Mouse (Mus musculus) neutrophil, adult 5-6 weeks (primary cell): ENCODE results near the gene Gucy2d. TPM values are rescaled to one million over a fixed set of nuclear protein-coding genes. Genes with fewer than 3 reads are reported as not detected.

ENCODE experiments used
- ATAC-seq: fragments of 151-379, 151-347 bp; 2 replicates; pipeline ENCODE4 v1.8.0; 2017; ENCODE audit warnings: mild to moderate bottlenecking, moderate TSS enrichment; ENCODE audit not compliant: insufficient number of reproducible peaks, poor library complexity, low FRiP score, severe bottlenecking; ENCODE audit errors: extremely low read depth
- total RNA-seq: library from RNA; stranded (forward); fragments of 200-1000 nt; gene quantifications from 2 replicates; pipeline ENCODE4 v1.2.3, GENCODE M21; 2017

The Gucy2d gene
- total RNA-seq, 1 experiment from 2014 or later: not detected

GRCm38 (mm10) chr7:98430785-98431184 is 9.4 kb upstream of the Gucy2d start:
- ATAC-seq: no peak

DNA sequence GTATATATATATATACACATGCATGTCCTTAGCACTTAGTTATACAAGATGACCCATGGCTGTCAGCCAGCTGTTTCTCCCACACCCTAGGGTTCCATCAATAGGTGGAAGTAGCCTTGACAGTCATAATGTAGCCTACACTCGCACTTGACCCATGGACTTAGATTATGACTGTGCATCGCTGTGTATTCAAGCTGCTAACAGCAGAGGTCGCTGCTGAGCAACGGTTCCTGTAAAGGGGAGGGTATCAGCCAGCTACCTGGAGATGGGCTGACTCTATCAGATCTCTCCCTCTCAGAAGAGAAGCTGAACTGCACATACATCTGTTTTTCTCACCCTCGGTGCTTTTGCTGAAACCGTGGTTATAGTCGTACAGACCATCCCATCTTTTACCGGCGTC is 2.6 kb upstream of the Gucy2d start:
- ATAC-seq: no peak

DNA sequence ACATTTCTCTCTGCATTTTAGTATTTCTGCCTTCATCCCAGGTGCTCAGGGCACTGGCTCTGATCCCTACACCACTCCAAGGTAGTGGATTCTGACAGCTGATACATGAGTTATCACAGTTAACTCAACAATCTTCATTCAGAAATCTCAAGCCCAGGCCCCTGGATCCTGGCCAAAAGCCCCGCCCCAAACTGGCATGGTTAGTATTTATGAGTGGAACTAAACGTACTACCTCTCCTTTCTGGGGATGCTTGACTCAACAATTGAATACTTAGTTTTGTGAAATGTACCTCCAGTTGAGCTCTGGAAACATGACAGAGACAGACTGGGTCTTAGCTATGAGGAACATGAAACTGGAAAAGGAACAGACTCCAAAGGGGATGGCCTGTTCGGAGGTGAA is 6.7 kb downstream of the Gucy2d start:
- ATAC-seq: no peak

DNA sequence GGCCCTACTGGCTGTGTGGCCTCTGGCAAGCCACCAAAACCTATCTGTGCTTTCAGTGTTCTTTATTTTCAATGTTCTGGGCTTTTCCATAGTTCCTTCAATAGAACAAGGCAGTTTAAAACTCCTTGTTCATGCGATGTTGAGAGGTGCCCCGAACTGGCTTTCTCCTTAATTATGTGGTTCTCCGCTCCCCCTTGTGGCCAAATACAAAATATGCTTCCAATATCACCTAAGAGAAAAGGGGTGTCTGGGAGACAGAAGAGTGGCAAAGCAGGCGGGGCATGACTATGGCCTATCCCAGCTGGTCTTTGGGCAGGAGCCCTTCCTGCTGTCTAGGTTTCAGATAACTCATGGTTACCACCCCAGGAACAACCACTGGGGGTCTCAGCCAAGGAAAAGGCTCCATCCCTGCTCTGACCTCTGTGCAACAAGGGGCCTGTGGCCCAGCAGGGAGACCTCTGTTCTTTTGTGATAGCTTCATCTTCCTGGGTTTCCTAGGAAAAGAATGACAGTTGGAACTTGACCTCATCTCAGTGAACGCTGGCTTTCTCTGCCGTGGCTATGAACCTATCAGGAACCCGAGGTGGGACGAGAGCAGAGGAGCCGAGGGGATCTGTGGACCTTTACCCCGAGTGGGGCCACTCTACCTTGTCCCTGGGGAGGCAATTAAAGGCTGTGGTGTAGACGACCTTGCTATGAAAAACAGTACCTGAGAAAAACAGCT is 7.5 kb downstream of the Gucy2d start:
- no peak for ATAC-seq

GRCm38 (mm10) chr7:98448309-98448630 is 8.1 kb downstream of the Gucy2d start:
- no peak for ATAC-seq

- ATAC-seq: no peak
Measured at GRCm38 (mm10) chr7:98449696-98450095, 9.5 kb downstream of the Gucy2d start.

- no peak for ATAC-seq
Measured at GRCm38 (mm10) chr7:98454397-98455120, 14.3 kb downstream of the Gucy2d start.

DNA sequence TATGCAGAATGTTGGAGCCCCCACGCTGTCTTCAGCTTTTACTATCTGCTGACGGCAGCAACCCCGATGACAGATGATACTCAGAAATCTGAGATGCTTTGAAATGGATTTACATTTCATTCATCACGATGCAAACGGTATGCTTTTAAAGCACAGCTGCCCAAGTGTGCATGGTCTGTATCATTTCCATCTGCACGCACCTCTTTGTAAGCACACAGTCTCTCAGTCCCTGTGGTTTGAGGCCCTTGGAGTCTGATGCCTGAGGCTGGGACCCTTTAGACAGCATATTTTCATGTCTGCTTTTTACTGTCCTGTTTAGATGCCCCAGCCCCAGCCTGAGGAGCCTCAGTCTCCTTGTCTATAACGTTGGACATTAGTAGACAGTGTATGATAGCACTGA is 20.1 kb downstream of the Gucy2d start:
- ATAC-seq: no peak

DNA sequence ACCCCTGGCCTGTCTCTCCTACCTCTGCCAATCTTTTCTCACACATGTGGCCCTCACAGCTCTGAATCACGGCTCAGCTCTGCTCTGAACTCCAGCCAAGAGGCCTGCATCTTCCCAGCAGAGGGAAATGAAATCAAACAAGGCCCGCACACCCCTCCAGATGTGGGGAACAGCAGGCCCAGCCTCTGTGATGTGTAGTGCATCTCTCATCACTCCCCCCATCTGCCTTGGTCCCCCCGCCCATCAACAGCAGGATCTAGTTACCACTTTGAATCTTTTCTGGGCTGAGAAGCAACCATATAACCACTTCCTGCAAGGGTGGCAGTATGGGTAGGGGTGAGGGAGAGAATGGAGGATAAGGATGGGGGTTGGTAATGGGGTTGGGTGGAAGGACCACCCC is 28.9 kb downstream of the Gucy2d start:
- ATAC-seq: no peak

DNA sequence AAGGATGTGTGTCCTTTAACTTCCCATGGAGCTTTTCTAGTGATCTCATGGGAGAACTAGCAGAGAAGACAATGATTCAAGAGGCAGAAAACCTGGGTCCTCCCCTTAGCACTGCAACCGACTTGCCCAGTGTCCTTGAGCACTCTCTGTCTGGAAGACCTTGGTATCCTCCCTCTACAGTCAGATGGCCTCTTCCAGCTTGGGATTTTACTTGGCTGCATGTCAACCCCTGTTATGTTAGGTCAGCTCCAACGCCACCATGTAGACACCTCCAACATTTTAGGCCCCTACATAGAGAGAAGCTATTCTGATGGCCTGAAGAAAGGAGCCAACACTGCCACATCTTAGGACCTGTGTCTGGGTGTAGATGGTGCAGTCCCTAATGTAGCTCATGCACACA is 32.3 kb downstream of the Gucy2d start:
- no peak for ATAC-seq

DNA sequence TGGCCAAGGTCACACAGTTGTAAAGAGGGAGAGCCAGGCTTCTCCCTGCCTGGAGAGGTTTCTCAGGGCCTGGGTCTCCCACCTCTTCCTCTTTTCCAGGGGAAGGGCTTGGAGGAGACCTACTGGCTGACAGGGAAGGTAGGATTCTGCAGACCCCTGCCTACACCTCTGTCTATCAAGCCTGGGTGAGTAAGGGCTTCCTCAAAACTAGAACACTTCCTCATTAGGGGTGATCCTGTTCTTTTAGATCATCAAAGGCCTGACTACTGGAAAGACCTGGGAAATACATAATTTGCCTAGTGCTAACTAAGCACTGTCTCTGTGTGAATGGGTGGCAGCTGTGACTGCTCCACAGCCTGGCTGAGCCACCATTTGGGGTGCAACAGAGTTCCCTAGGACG is 34.3 kb downstream of the Gucy2d start:
- no peak for ATAC-seq

- no peak for ATAC-seq
Measured at GRCm38 (mm10) chr7:98477153-98477552, 36.9 kb downstream of the Gucy2d start.

GRCm38 (mm10) chr7:98480481-98480880 is 40.3 kb downstream of the Gucy2d start:
- no peak for ATAC-seq

GRCm38 (mm10) chr7:98481066-98481734 is 41.0 kb downstream of the Gucy2d start:
- ATAC-seq: peak; percentile 42; the same call in 1 of the 2 replicates

DNA sequence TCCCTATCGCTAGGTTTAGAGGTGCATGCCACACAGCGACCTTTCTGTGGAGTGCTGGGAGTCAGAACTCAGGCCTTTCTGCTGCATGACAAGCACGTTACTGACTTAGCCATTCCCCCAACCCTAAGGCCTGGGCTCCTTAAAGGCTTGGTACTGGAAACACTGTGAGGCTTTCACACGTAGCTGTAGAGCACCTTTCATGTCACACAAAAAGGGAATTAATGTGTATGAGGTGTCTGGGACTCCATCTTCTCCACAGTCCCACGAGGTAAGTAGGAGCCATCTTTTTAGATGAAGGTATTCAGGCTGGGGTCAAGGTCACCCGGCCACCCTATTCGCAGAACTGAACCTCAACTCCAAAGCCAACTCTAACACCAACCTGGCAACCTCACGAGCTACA is 41.6 kb downstream of the Gucy2d start:
- no peak for ATAC-seq

DNA sequence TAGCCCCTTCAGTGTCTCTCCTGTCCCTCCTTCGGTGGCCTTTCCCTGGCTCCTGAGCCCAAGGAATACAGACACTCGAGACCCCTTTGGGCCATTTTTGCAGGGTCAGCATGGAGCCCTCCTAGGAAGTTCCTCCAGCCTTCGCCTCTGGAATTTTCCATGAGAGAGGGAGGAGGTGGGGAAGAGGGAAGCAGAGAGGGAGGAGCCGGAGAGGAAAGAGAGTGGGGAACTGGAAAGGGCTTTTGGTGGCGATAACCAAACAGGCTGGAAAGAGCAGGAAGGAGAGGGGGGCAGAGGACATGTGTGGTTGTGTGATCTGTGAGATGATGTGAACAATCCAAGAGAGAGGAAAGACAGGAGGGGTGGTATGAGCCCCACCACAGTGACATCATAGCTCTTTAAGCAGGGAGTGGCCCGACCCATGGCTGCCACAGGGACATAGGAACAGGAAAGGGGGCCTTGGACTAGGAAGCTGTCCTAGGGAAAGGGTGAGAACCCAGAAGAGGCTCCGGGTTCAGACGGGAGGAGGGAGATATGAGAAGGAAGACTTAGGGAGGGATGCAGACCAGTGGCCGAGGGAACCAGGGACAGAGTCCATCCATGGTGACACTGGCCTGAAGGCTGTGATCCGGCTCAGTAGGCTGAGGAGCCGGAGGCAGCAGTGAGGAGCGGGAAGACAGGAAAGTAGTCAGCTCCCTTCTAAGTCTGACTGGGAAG is 42.5 kb downstream of the Gucy2d start:
- ATAC-seq: no peak

DNA sequence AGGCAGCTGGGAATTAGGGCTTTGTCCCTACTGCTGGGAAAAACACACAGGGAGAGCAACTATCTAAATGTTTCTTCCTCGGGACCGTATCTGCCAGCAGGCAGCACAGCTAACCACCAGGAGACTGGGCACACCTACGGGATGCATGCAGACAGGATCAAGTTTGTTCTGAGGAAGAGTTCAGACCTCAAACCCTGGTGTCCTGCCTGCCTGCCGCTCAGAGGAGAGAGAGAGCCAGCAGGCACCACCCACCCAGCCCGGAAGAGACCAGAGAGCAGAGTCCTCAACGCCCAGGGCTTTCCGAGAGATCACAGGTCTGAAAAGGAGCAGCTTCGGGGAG is 43.0 kb downstream of the Gucy2d start:
- ATAC-seq: no peak

DNA sequence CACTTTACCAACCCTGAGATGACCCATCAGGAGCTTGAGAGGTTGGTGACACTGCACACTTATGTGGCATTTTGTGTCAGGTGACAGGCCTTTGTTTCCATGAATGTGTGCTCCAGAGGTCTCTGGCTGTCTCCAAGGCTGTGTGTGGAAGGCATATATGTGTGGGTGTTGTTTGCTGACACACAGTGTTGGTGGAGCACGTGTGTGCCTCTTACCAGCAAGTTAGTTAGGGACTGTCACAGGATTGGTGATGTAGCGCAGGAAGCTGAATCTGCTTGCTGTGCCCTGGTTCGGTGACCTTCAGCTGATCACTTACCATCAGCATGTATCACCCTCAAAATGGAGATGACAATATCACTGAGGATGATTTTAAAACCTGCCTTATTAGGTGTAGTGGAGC is 44.7 kb downstream of the Gucy2d start:
- no peak for ATAC-seq

DNA sequence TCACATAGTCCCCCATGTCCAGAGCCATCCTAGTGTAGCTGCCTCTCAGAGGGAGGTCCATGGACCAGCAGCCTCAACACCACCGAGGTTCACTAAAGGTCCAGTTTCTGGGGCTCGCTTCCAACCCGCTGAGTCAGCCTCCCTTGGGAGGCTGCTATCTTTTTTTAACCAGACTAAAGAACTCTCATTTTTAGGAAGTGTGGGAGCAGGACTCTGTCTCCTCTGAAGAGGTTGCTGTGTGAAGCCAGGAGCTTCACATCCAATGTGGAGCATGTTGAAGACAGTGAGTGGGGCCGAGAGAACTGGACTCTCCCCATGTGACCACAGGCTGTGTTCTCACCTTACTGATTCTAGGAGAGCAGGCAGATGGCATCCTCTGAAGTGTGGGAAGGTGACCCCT is 45.3 kb downstream of the Gucy2d start:
- ATAC-seq: no peak

DNA sequence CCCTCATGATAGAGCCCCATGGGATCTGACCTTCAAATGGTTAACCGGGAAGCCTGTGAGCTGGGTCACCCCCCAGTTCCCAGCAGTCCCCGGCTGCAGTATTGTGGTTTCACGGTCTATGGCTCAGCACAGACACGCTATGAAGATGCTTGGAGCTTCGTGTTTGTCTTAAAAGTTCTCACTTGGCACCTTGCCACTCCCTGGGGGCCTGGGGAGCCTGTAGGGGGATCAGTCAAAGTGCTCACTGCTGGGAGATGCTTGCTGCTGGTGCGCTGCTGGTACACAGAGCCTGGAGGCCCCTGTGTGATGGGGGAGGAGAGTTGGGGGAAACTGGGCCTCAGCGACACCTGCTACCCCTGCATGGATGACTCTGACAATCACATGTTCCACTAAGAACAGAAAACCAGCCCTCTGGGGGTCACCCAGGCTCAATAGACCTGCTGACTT is 46.3 kb downstream of the Gucy2d start:
- no peak for ATAC-seq
